In the genomic region with DNA sequence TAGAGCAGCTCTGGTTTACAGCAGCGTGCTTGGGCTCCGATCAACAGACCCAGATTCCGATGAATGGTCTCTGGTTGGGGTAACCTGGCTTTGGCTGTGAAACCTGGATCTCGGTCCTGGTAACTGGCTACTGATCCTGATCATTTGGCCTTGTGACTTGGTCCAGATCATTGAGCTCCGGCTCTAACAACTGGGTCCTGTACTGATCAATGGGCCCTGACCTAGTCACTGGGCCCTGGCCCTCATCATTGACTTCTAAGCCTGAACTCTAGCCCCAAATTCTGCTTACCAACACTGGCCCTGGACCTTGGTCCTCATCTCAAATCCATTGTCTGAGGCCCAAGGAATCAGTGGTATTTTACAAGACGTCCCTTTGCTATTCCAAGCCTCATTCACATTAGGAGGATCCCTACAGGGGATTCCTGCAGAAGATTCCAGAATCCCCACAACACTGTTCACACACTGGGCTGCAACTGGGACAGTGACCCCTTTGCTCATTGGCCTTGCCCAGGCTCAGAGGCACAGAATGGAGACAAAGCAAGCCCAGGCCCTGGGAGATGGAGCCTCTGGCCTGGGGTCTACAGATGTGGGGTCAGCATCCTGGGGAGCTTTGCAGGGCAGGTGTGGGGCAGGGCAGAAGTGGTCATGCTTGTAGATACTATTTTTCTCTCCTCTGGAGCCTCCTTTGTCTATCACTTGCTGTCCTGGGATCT, we compare ENCODE assay signal across 7 mouse cellular contexts. TPM values are rescaled to one million over a fixed set of nuclear protein-coding genes. Genes with fewer than 3 reads are reported as not detected.
"Had no signal": no experiment of that assay in that cellular context is flagged by ENCODE, and none has a peak within 500 bp of the region (broad histone marks: within the 10 kb centered on the region; RNA-seq: fewer than 3 reads in every experiment).

No protein-coding gene starts in this region.

RNA-seq across cellular contexts. Expression of gene Tmem121, which starts 46.0 kb away (rescaled TPM):
- total RNA-seq: common myeloid progenitor, adult 5-6 weeks; gastrocnemius, adult 2 months; gastrocnemius, adult 8-10 months; granulocyte monocyte progenitor cell, adult 5-6 weeks; heart, adult 18-20 months had no signal
- polyA plus RNA-seq: erythroblast, embryonic 14.5 days; heart, adult 2 months had no signal
